Mouse (Mus musculus) induced T-regulatory cell, adult 2 months (primary cell): ENCODE measurements around the gene Sirt2.

ENCODE experiments used
- DNase-seq: peaks from one replicate; pipeline ENCODE4 v3.0.0-alpha.2; 2012; ENCODE audit warnings: low read depth

Sirt2 gene

DNA sequence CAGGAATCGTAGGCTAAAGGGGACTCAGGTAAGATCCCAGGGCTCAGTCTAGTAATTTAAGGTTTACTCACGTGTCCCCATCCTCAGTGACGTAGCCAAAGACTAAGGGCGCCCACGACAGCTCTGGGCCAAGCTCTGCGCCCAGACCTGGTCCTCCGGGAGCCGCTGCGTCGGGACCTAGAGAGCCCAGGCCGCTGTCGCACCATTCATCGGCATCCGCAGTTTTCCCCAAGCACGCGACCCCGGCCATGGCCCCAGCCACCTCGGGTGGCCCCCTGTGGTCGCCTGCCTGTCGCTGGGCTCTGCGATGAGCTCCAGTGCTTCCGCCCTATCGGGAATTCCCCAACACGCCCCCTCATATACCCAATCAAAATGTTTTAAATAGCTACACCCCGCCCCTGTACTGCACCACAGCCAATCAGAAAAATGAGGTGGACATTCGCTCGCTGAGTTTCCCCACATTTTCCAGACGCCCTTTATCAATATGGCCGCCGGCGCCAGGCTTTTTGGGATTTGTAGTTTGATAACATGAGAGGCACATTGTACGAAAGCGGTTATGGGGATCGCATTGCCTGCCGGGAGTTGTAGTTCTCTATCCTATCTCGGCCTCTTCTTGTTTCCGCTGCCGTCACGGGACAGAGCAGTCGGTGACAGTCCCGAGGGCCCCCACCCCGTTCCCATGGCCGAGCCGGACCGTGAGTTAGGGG is at the start of gene Sirt2:
Gene Sirt2, plus strand, starts transcription at position 563 of the 707 bp plus-strand sequence.
- peak; percentile 100 for DNase-seq

DNA sequence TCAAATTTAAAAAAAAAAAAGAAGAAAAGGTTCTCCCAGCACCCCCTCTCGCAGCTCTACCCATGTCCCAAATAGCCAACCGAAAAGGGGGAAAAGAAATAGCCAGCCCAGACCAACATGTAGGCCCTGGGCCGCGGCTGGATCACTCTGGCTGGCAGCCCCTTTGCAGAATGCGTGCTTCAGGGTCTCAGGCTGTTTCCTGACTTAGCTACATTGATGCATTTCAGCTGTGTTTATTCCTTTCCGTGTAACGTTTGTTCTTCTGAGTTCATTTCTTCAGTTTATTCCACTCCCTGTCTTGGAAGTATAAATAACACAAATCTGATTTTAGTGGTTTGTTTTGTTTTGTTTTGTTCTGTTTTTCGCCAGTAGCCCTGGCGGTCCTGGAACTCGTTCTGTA is 48.8 kb upstream of the Sirt2 start:
- no peak for DNase-seq

DNA sequence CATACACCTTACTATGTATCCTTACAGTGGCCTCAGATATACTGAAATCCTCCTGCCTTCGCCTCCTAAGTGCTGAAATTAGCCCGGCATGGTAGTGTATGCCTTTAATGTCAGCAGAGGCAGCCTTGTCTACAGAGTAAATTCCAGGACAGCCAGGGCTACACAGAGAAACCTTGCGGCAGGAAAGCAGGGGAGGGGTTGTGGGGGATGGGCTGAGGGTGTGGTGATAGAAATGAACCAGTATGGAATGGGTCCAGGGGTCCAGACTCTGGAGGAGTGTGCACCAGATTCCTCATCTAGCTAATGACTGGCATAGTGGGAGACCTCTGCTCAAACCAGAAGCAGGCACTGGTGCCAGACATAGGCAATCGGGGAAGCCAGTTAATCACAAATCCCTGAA is 47.4 kb upstream of the Sirt2 start:
- no peak for DNase-seq

DNA sequence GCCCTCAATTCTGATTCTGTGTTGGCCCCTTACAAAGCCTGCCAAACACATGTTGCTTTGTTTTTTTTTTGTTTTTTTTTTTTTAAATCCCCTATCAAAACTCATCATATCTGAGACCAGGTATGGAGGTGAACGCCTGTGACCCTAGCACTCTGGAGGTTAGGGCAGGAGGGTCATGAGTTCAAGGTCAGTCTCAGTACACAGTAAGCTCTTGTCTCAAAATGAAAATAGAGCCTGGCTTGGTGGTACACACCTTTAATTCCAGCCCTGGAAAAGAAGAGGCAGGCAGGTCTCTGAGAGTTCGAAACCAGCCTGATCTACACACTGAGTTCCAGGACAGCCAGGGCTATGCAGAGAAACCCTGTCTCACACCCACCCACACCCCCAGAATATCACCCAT is 46.9 kb upstream of the Sirt2 start:
- DNase-seq = no peak

DNA sequence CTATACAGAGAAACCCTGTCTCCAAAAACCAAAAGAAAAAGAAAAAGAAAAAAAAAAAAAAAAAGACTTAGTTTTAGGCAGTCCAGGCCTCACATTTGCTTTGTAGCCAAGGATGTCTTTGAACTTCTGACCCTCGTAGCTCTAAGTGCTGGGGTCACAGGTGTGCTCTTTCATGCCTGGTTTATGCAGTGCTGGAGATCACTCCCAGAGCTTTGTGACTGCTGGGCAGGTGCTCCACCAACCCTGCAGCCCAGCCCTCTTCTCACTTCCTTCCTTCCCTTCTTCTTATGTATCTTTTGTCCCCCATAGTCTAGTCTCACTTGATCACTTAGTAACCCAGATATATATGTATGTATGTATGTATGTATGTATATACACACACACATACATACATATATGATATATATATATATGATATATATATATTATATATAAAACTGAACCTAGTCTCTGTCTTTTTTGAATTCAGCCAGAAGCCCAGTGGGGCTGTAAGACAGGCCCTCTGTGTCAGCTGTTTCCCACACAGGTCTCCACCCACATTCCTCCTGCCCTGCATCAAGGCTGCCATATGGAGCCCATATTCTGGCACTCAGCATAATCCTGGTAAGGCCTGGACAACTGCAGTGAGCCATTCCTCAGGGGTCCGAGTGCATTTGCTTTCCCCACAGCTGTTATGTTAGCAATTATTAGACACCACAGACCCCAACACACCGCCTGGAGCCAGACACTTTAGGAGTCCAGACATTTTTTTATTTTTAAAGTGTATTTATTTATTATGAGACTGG is 45.6 kb upstream of the Sirt2 start:
- DNase-seq = no peak

DNA sequence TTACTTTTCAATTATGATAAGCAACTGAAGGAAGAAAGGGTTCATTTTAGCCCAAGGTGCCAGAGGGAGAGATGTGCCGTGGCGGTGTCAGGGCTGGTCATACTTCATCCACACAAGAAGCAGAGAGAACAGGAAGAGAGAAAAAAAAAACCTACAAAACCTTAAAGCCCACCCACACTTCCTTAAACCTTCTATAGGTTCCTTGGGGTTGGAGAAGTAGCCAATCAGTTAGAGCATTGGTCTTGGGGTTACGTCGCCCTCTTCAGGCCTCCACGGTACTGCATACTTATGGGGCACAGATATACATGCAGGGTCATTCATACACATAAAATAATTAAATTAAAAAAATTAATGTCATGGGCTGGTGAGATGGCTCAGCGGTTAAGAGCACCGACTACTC is 44.5 kb upstream of the Sirt2 start:
- peak; percentile 67 for DNase-seq

DNA sequence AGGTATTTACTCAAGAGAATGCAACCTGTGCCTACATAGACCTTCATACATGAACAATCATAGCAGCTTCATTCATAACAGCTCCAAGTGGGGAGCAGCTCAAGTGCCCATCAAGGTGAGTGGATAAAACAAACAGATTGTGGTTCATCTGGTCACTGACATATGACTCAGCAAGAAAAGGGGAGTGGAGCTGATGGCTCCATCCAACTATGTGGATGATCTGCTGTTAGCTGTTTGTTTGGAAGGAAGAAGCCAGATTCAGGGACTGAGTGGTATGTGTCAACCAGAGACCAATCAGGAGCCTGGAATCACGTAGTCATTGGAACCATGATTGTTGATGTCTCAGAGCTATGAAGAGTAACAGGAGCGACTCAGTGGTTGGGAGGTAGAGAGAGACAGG is 41.9 kb upstream of the Sirt2 start:
- no peak for DNase-seq

DNA sequence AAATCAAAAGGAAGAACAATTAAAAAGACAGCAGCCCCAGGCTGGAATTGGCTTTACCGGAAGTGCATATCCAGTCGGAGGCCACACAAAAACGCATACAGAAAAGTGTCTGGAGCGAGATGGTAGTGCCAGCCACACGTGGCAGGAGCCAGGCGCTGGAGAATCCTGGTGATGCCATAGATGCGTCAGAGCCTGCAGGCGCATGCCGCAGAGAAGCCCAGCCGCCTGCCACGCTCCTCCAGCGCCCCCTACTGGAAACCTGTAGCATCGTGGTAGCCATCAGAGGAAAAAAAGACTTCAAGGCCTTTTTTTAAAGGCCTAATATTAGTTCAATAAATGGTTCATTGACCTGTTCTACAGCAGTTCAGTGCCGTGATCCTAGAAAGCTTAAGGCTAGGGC is 39.9 kb upstream of the Sirt2 start:
- peak; percentile 86 for DNase-seq

DNA sequence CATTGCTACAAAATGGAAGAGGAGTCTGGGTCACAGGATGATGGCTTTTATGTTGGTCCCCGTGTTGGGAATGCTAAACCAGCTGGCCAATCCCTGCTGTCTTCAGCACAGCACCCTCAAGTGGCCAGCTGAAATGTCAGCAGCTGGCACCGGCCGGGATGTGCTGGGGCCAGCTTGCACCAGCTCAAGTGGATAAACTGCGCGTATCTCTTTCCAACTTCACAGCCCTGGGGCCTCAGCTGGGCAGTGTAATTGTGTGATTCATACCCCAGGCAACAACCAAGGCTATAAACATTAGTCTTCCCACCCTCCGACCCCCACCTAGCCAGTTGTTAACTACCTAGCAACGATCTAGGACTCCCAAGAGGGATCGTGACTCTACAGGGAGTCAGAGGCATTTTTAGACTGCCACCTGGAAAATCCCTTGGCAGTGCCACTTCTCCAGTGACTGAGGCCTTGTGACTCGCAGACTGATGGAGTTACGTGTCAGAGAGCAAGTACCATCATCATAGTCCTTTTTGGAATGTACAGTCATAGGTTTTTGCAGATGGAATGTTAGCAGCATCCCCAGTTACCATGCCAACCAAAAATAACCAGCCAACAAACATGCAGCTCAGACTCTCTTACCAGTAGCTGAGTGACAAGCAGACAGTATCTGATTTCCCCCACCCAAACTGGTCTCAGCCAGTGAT is 38.7 kb upstream of the Sirt2 start:
- no peak for DNase-seq

DNA sequence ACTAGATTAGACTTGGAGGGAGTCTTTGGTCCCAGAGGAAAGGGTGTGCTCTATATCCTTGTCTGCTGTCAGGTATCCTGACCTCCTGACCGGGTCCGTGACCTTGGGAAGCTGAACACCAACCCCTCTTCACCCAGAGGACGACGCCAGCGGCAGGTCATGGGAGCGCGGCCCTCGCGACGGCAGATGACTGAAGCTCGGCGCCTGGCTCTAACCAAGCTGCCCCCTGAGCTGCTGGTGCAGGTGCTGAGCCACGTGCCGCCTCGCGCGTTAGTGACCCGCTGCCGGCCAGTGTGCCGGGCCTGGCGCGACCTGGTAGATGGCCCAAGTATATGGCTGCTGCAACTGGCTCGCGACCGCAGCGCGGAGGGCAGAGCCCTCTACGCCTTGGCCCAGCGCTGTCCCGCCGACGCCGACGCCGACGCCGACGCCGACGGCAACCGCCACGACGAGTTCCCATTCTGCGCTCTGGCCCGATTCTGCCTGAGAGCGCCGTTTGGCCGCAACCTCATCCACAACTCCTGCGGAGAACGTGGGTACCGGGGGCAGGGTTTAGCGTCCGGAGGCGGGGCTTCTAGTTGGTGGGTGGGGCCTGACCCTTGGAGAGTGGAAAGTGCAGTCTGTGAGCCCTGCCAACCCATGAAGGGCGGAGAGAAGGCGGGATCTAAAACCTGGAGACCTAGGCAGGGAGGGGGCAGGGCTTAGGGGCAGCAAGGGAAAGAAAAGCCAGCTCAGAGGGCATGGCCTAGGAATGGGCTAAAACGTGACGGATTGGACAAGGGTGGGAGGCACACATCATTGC is 34.0 kb upstream of the Sirt2 start:
- DNase-seq = peak; percentile 92

DNA sequence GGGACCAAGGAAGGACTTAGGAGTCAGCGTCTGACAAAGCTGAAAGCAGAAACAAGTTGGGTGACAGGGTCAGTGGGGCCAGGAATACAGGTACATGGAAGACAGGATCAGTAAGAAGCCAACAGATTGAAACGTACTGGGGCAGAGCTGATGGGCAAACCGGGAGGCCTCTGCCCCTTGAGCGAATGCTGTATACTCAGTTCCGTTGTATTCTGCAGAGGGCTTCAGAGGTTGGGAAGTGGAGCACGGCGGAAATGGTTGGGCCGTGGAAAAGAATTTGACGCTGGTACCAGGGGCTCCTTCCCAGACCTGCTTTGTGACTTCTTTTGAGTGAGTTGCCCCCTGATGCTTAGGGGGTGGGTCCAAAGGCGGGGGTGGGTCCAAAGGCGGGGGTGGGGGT is 33.3 kb upstream of the Sirt2 start:
- DNase-seq = no peak

DNA sequence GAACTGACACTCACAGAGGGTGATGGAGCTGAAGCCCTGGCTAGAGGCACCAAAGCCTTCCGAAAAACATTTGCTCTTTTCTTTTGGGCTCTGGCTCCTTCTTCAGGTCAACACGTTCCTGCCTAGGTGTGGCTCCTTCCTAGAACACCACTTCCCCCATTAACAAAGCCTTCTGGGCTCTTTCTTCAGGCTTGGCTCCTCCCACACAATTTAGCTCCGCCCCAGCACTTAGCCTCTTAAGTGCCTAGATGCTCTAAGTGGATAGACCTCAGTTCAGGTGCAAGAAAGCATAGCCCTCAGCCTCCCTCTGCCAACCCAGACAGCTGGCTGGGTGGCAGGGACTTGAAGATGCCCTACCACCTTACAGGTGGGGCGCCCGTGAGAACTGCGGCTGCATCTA is 30.8 kb upstream of the Sirt2 start:
- no peak for DNase-seq

DNA sequence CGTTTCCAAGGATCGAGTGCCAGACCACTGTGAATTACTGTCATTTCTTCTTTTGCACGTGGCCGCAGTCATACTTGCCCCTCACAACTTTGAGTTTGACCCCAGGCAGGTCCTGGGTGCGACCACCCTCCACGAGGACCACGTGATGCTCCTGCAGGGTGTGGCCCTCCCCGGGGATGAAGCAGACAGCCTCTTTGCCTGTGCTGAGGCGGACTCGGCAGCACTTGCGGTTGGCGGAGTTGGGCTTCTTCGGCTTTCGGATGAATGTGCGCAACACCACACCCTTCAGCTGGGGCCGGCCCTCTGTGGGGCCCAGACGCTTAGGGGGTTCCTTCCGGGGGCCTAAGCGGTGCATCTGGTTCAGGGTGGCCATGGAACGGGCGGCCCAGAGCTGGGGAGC is 26.7 kb upstream of the Sirt2 start:
- DNase-seq = no peak

DNA sequence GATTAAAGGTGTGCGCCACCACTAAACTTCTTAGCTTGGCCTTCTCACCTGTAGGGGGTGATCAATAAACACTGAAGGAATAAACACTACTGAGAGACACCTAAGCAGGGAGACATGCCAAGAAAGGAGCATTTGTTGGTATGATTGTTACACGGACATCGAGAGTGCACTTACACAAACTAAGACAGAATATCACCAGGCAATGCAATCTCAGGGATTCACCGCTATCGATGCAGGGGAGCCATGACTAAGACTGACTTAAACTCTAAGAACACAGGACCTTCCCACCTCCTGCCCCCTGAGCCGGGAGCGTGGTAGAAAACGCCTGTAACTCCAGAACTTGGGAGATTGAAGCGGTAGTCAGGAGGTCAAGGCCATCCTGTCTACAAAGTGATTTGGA is 25.6 kb upstream of the Sirt2 start:
- DNase-seq = peak; percentile 57

DNA sequence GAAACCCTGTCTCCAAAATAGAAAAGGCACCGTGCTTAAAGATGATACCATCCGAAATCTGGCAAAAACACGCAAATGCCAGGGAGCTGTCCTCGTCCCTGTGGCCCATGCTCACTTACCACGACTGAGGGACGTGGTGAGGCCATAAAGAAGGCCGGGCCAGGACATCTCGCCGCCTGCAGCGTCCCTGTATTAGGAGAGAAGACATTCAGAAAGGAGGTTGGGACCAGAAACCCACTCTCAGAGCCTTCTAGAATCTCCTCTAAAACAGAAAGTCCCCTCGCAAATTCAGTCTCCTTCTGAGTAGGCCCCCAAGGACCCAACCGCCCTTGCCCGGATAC is 25.2 kb upstream of the Sirt2 start:
- DNase-seq = no peak

DNA sequence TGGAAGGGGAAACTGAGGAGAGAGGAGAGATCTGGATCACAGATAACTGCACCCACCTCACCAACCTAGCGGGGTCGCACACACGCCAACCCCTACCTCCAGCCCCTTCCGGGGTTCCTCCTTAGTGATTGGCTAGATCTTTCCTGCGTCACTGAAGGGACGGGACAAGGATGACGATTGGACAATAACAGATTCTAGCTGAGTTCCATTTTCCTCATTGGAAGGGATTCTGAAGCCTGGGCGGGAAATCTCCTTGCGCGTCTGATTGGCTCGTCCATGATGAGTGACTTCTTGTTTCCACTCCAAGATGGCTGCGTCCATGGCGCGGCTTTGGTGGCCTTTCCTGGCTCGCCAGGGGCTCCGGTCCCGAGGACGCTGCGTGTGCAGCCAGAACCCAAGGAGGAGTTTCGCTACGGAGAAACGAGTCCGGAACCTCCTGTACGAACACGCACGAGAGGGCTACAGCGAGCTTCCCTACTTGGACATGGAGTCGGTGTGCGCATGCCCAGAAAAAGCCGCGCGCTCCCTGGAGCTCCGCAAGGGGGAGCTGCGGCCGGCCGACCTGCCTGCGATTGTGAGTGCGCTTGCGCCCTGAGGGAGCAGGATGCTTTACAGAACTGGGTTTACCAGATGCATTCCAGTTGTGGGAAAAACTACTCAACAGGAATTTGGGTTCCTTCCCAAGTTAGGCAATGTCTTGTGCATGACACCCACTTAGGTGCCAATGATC is 24.7 kb upstream of the Sirt2 start, which contains the start of the genes Mrps12 and Sars2:
Gene Mrps12, minus strand, starts transcription at position 112 of the 730 bp plus-strand sequence.
Gene Sars2, plus strand, starts transcription at position 284 of the 730 bp plus-strand sequence.
- peak; percentile 99 for DNase-seq

DNA sequence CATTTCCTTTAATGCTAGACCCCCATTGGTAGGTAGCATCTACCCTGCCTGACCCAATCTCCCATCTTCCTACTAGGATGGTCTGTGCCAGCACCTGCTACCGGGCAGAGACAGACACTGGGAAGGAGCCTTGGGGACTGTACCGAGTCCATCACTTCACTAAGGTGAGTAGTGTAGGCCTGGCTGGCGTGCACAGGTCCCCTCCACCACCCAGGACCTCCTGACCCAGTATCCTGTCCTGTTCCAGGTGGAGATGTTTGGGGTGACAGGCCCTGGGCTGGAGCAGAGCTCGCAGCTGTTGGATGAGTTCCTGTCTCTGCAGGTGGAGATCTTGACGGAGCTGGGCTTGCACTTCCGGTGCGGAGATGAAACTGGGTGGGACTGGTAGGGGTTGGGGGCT is 16.6 kb upstream of the Sirt2 start:
- no peak for DNase-seq

DNA sequence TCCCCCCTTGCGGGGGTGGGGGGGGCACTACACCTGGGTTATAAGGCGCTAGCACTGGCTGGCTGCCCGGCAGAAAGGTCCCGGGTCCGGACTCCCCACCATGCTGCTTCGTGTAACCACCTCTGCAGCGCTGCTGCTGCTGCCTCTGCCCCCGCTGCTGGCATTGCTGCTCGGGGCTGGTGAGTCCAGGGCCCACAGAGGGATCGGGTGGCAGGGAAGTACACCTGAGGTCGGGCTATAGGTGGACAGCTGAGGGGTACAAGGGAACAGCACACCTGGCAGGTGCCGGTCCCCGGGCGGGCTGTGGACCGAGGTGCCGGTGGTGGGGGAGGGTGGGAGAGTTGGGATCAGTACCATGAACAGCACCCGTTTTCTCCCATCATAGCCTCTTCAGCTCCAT is 10.5 kb upstream of the Sirt2 start, which contains the start of gene Ccer2:
Gene Ccer2, plus strand, starts transcription at position 96 of the 400 bp plus-strand sequence.
- DNase-seq = no peak

DNA sequence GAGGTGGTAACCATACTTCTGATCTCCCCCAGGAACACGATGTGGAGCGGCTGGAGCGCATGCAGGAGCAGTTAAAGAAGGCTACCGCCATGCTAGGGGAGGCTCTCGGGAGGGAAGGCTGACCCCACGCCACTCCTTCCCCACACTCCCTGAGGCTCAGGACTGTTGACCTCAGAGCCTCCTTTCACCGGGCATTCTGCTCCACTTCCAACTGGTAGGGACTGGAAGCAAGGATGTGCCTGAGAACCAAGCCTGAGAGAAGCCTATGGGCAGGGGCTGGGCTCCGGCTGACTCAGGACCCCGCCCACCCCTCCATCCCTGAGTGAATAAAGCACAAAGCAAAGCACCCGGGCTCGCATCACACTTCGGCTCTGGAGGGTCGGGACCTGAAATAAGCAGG is 7.9 kb upstream of the Sirt2 start:
- DNase-seq = no peak

DNA sequence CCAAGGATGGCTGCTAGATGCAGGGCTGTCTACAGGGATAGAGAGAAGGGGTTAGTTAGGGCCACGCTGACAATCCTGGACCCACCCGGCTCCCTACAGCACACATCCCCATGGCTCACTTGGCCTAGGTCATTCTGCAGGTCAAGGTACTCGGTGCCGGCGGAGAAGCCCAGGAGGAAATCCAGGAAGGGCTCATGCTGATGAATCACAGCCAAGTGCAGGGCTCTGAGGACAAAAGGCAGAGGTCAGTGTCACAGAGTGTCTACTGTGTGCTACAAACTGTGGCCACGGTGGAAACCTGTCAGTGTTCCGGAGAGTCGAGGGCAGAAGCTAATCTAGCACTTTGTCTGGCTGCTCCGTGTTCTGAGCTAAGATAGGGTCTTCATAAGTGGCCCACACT is 4.6 kb upstream of the Sirt2 start:
- DNase-seq = no peak

DNA sequence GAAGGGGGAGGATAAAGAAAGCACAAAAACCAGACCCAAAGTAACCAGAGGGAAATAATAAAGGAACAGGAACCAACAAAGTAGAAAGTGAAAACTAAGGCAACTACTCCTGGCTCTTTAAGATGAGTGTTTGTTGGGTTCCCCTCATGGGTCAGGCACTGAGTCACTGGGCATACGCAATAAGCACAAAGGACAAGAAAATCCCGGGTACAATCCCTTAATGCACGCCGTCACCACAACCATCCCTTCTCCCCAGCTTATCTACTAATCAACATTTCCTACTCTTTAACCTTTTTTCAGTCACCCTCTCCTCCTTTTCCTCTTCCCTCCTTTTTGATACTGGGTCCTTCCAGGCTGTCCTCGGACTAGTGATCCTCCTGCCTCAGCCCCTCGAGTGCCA is 1.3 kb upstream of the Sirt2 start:
- DNase-seq = peak; percentile 51
